Comparison of ENCODE assay signal across 15 mouse cellular contexts in the genomic region with DNA sequence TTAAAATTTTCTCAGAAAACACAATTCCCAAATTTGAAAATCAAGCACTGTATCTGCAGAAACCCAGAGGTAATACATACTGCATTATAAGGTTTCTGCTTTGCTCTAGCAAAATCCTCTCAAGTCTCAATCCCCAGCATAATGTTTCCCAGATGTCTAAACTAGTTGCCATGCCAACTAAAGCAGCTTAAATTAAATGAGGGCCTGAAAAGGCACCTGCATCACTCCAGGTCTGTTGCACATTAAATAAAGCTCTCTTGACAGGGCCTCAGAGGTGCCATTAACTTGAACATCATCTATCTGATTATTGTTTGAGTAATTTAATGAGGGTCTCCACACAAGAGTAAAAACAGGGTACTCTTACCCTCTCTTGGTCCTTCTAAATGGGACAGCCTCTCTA. TPM values are rescaled to one million over a fixed set of nuclear protein-coding genes. Genes with fewer than 3 reads are reported as not detected.
A peak's percentile ranks its signal among the peaks of the same experiment; 100 is the strongest.
DNase-seq lines count a peak whose midpoint lies in the region; ATAC-seq and TF ChIP-seq lines count a peak whose summit lies in the region.
"Had no signal": no experiment of that assay in that cellular context is flagged by ENCODE, and none has a peak within 500 bp of the region (broad histone marks: within the 10 kb centered on the region; RNA-seq: fewer than 3 reads in every experiment).

No protein-coding gene starts in this region.

- H3K9ac ChIP-seq in embryonic facial prominence, embryonic 14.5 days (ENCODE audit: low read depth, low read length): no peak overlapping the region
- H3K9ac ChIP-seq in neural tube, embryonic 15.5 days (replicated peaks): no peak overlapping the region
- H3K9ac ChIP-seq: embryonic facial prominence, embryonic 12.5 days; liver, embryonic 15.5 days had no signal

- intact Hi-C loops in left cerebral cortex, adult 2 months (cut with DNase I): no loop called here

- H3K36me3 ChIP-seq in embryonic facial prominence, embryonic 14.5 days (ENCODE audit: control insufficient read depth, insufficient read depth, low read length): 0 out of 2 replicates have a peak, but pooled peaks cover 8% of the 10 kb centered on the region
- no peaks in the 10 kb centered on the region for H3K36me3 ChIP-seq in neural tube, embryonic 15.5 days
- H3K36me3 ChIP-seq: liver, embryonic 15.5 days had no signal

- no peaks in the 10 kb centered on the region for H3K27me3 ChIP-seq in embryonic facial prominence, embryonic 14.5 days (replicated peaks; ENCODE audit: control insufficient read depth, insufficient read depth, low read length)
- no peaks in the 10 kb centered on the region for H3K27me3 ChIP-seq in neural tube, embryonic 15.5 days (replicated peaks)
- H3K27me3 ChIP-seq: embryonic facial prominence, embryonic 12.5 days; liver, embryonic 15.5 days had no signal

- DNase-seq in left cerebral cortex, adult 2 months (ENCODE audit: extremely low spot score in 1 of 2, low spot score in 2 of 2): no peak
- DNase-seq in left cerebral cortex, adult 18-20 months (ENCODE audit: low spot score in 2 of 2): no peak
- DNase-seq in embryo, embryonic 10 days (ENCODE audit: low spot score): peak; percentile 58
- DNase-seq in embryonic facial prominence, embryonic 14.5 days (ENCODE audit: low spot score): peak; percentile 85
- DNase-seq in cerebellum, adult 9-10 months: no peak
- DNase-seq in right cerebral cortex, adult 18-20 months: no peak
- DNase-seq: adrenal gland, postnatal 10 days; cerebellum, adult 11 months; kidney, postnatal 25 days; lung, postnatal 36 days had no signal

- no peak overlapping the region for H3K4me3 ChIP-seq in left cerebral cortex, adult 2 months
- H3K4me3 ChIP-seq in embryonic facial prominence, embryonic 14.5 days (ENCODE audit: low read depth, low read length): no peak overlapping the region
- H3K4me3 ChIP-seq in neural tube, embryonic 15.5 days (replicated peaks): no peak overlapping the region
- H3K4me3 ChIP-seq: embryonic facial prominence, embryonic 12.5 days; liver, embryonic 15.5 days had no signal

- no peaks in the 10 kb centered on the region for H3K9me3 ChIP-seq in embryonic facial prominence, embryonic 14.5 days (ENCODE audit: control insufficient read depth, low read length)
- no peaks in the 10 kb centered on the region for H3K9me3 ChIP-seq in neural tube, embryonic 15.5 days (replicated peaks)
- H3K9me3 ChIP-seq: embryonic facial prominence, embryonic 12.5 days; liver, embryonic 15.5 days had no signal

- H3K4me2 ChIP-seq in embryonic facial prominence, embryonic 14.5 days (ENCODE audit: low read depth, low read length): no peak overlapping the region
- H3K4me2 ChIP-seq in neural tube, embryonic 15.5 days: no peak overlapping the region
- H3K4me2 ChIP-seq: embryonic facial prominence, embryonic 12.5 days; liver, embryonic 15.5 days had no signal

- no peak for TF ChIP-seq CTCF in left cerebral cortex, adult 2 months (IDR thresholded peaks at IDR 0.05)

- ATAC-seq in embryonic facial prominence, embryonic 14.5 days (ENCODE audit: low read depth): peak; percentile 74
- ATAC-seq in neural tube, embryonic 15.5 days (ENCODE audit: low FRiP score): no peak
- ATAC-seq in frontal cortex, adult (ENCODE audit: low TSS enrichment): no peak
- ATAC-seq: intestine, embryonic 16.5 days had no signal

- peaks cover 9% of the 10 kb centered on the region; the same call in 1 of the 2 replicates for H3K4me1 ChIP-seq in embryonic facial prominence, embryonic 14.5 days (ENCODE audit: control insufficient read depth, insufficient read depth, low read length)
- peaks cover 7% of the 10 kb centered on the region; the same call in 1 of the 2 replicates for H3K4me1 ChIP-seq in neural tube, embryonic 15.5 days

- H3K27ac ChIP-seq in left cerebral cortex, adult 2 months: peak overlapping the region; percentile 54
- no peak overlapping the region for H3K27ac ChIP-seq in embryonic facial prominence, embryonic 14.5 days (replicated peaks; ENCODE audit: low read depth, low read length)
- peak overlapping the region; percentile 13; the same call in 1 of the 2 replicates for H3K27ac ChIP-seq in neural tube, embryonic 15.5 days (replicated peaks)
- H3K27ac ChIP-seq: liver, embryonic 15.5 days had no signal

RNA-seq across cellular contexts. Expression of gene Tmem97, which starts 46.2 kb away (rescaled TPM):
- 10 to 100 TPM; 17.2 to 19.3 TPM for total RNA-seq in left cerebral cortex, adult 2 months (2021)
- 10 to 100 TPM; 20.5 to 24.6 TPM for total RNA-seq in left cerebral cortex, adult 18-20 months (2021)
- 86.9 and 88.2 TPM in 2 replicates for polyA plus RNA-seq in embryonic facial prominence, embryonic 14.5 days (2014; fragmentation: Nextera tagmentation; extraction: Ambion mirVana)
- polyA plus RNA-seq in neural tube, embryonic 15.5 days (2015; fragmentation: Nextera tagmentation; extraction: Ambion mirVana): 43.1 and 50.4 TPM in 2 replicates

Comparison
In these comparisons a context has a peak if more than half of its experiments do, and no peak if none do; other contexts are left out.
1. DNase-seq: peak in embryo, embryonic 10 days (single experiment) and embryonic facial prominence, embryonic 14.5 days (single experiment); none in left cerebral cortex, adult 2 months (0 of 2), left cerebral cortex, adult 18-20 months (0 of 2), cerebellum, adult 9-10 months (single experiment) and right cerebral cortex, adult 18-20 months (single experiment).